Mouse (Mus musculus) embryonic facial prominence, embryonic 15.5 days (tissue): ENCODE measurements around the gene Olfr765. TPM values are rescaled to one million over a fixed set of nuclear protein-coding genes. Genes with fewer than 3 reads are reported as not detected.
"Not testable (repeated sequence)": the region's sequence is repeated elsewhere in the genome, so short reads cannot be mapped to it uniquely, and the experiment has no call there.

ENCODE experiments used
- ATAC-seq: fragments of 200-750 bp; cut with Nextera tagmentation; 2 replicates; pipeline ENCODE4 v1.8.0; 2017; ENCODE audit warnings: low read depth, moderate TSS enrichment; ENCODE audit not compliant: insufficient number of reproducible peaks, low FRiP score, low TSS enrichment
- H3K27ac ChIP-seq: fragments of 300-500 bp; sonication (generic); replicated peaks from 2 replicates; pipeline ENCODE4 v1.5.1; 2015; ENCODE audit warnings: mild to moderate bottlenecking, inconsistent platforms
- H3K27me3 ChIP-seq: fragments of 300-500 bp; sonication (generic); 2 replicates; pipeline ENCODE4 v1.6.1; 2015; ENCODE audit warnings: inconsistent platforms
- H3K36me3 ChIP-seq: fragments of 300-500 bp; sonication (generic); 2 replicates; pipeline ENCODE4 v1.6.1; 2015; ENCODE audit warnings: mild to moderate bottlenecking, inconsistent platforms
- H3K4me1 ChIP-seq: fragments of 300-500 bp; sonication (generic); 2 replicates; pipeline ENCODE4 v1.6.1; 2015; ENCODE audit warnings: inconsistent platforms
- H3K4me2 ChIP-seq: fragments of 300-500 bp; sonication (generic); replicated peaks from 2 replicates; pipeline ENCODE4 v1.6.1; 2015; ENCODE audit warnings: mild to moderate bottlenecking, inconsistent platforms
- H3K4me3 ChIP-seq: fragments of 300-500 bp; sonication (generic); replicated peaks from 2 replicates; pipeline ENCODE4 v1.5.1; 2015; ENCODE audit warnings: mild to moderate bottlenecking, inconsistent platforms
- H3K9ac ChIP-seq: fragments of 300-500 bp; sonication (generic); 2 replicates; pipeline ENCODE4 v1.6.1; 2015; ENCODE audit warnings: inconsistent platforms
- H3K9me3 ChIP-seq: fragments of 300-500 bp; sonication (generic); replicated peaks from 2 replicates; pipeline ENCODE4 v1.6.1; 2016; ENCODE audit warnings: inconsistent platforms
- WGBS: fragments of 180-500 bp; shearing (Covaris S2); methylation state at CpG from one replicate; pipeline ENCODE4 v1.1.7; 2015; 5-methylcytosine and 5-hydroxymethylcytosine counted together
- polyA plus RNA-seq: library from polyadenylated mRNA; unstranded; fragments of >200 nt; fragmentation: Nextera tagmentation; extraction: Ambion mirVana; gene quantifications from 2 replicates; pipeline ENCODE4 v1.2.1, GENCODE M21; 2015

The Olfr765 gene
- polyA plus RNA-seq: not detected in 2 replicates

DNA sequence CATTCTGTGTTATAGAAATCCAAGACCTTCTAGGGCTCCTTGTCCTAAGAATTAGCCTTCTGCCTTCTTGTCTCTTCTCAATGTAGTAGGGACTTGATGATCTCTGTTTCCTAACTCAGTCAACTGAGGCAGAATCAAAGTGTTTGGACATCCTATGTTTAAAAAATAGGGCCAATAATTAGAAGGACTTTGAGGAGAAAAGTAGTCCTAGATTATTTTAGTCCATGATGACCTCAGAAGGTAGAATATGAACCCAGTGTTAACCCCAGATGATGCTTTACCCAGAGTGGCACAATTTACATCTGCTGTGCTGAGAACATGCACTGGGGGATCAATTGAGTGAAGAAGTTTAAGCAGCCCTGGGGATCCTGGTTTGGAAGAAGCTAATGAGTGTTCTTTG is at the start of gene Olfr765:
Gene Olfr765, minus strand, starts transcription at position 101 of the 400 bp plus-strand sequence.
- not testable (repeated sequence) for H3K36me3 ChIP-seq, ATAC-seq, H3K4me2 ChIP-seq, H3K4me3 ChIP-seq, H3K9me3 ChIP-seq, H3K27me3 ChIP-seq, H3K27ac ChIP-seq, H3K9ac ChIP-seq, H3K4me1 ChIP-seq

DNA sequence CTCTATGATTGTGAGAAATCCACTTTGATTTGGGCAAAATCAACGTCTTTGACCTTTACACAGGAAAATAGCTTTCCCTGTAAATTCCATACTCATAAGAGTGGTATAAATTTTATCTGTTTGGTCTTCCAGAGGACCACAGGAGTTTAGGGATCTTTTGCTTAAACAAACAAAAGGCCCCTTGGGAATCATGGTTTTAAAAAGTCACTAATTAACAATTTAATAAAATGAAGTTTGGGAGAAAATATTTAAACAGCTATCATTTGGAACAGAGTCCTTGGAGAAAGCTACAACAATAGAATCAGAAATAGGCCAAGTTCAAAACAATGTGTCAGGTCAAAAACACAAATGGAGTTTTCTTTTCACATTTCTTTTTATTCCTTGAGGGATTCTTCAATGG is 49.5 kb upstream of the Olfr765 start, which contains the start of gene Olfr768:
Gene Olfr768, minus strand, starts transcription at position 101 of the 400 bp plus-strand sequence.
- Histone ChIP-seq H3K27ac (no peak within 1 kb of the TSS), H3K4me1 (no peaks in the 10 kb centered on the region), H3K4me3 (no peak within 1 kb of the TSS), H3K4me2 (no peak within 1 kb of the TSS), H3K27me3 (no peaks in the 10 kb centered on the region), H3K36me3 (no peaks in the 10 kb centered on the region), H3K9me3 (no peaks in the 10 kb centered on the region), H3K9ac (no peak within 1 kb of the TSS)
- no peak for ATAC-seq
- WGBS: 79% methylated on average over 1 of the region's 1 CpGs

DNA sequence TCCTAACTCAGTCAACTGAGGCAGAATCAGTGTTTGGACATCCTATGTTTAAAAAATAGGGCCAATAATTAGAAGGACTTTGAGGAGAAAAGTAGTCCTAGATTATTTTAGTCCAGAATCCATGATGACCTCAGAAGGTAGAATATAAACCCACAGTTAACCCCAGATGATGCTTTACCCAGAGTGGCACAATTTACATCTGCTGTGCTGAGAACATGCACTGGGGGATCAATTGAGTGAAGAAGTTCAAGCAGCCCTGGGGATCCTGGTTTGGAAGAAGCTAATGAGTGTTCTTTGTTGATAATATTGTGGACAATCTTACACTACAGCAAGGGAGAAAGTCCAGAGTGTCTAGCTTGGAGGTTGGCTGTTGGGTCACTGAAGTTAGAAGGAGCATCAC is 33.0 kb upstream of the Olfr765 start, which contains the start of gene Olfr767:
Gene Olfr767, minus strand, starts transcription at position 101 of the 400 bp plus-strand sequence.
- not testable (repeated sequence) for ATAC-seq, H3K9ac ChIP-seq, H3K4me3 ChIP-seq, H3K27ac ChIP-seq, H3K4me2 ChIP-seq, H3K4me1 ChIP-seq, H3K36me3 ChIP-seq, H3K27me3 ChIP-seq, H3K9me3 ChIP-seq

DNA sequence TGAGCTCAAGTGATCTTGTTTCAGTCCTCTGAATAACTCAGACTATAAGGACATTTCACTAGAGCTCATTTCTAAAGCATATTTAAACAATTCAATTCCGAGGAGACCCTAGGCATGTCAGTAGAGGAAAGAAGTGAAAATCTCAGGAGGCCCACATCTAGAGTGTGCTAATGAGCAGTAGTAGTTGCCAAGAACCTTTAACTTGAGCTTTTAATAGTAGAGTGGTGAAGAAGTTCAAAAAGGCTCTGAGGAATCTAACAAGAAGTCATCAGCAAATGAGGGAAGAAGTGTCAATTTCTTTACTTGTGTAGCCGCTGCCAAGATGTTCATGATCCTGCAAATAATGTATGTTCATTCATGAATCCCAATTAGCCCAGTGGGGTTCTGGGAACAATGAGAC is 19.1 kb upstream of the Olfr765 start, which contains the start of gene Olfr766-ps1:
Gene Olfr766-ps1, minus strand, starts transcription at position 101 of the 400 bp plus-strand sequence.
- H3K9me3 ChIP-seq: no peaks in the 10 kb centered on the region
- no peak within 1 kb of the TSS for H3K27ac ChIP-seq
- no peak within 1 kb of the TSS for H3K9ac ChIP-seq
- H3K36me3 ChIP-seq: no peaks in the 10 kb centered on the region
- 78% methylated on average over 2 of the region's 2 CpGs for WGBS
- no peak within 1 kb of the TSS for H3K4me2 ChIP-seq
- no peak within 1 kb of the TSS for H3K4me3 ChIP-seq
- no peak for ATAC-seq
- no peaks in the 10 kb centered on the region for H3K4me1 ChIP-seq
- H3K27me3 ChIP-seq: no peaks in the 10 kb centered on the region

DNA sequence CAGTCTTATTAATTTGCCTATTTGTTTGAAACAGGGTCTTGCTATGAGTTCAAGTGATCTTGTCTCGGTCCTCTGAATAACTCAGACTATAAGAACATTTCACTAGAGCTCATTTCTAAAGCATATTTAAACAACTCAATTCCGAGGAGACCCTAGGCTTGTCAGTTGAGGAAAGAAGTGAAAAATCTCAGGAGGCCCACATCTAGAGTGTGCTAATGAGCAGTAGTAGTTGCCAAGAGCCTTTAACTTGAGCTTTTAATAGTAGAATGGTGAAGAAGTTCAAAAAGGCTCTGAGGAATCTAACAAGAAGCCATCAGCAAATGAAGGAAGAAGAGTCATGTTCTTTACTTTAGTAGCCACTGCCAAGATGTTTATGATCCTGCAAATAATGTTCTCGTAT is 10.0 kb downstream of the Olfr765 start, which contains the start of gene Olfr764-ps1:
Gene Olfr764-ps1, minus strand, starts transcription at position 101 of the 400 bp plus-strand sequence.
- Histone ChIP-seq H3K9ac (no peak within 1 kb of the TSS), H3K4me3 (no peak within 1 kb of the TSS), H3K4me2 (no peak within 1 kb of the TSS), H3K4me1 (no peaks in the 10 kb centered on the region), H3K36me3 (no peaks in the 10 kb centered on the region), H3K27me3 (no peaks in the 10 kb centered on the region), H3K27ac (no peak within 1 kb of the TSS), H3K9me3 (no peaks in the 10 kb centered on the region)
- ATAC-seq: no peak
- 75% methylated on average over 3 of the region's 3 CpGs for WGBS

DNA sequence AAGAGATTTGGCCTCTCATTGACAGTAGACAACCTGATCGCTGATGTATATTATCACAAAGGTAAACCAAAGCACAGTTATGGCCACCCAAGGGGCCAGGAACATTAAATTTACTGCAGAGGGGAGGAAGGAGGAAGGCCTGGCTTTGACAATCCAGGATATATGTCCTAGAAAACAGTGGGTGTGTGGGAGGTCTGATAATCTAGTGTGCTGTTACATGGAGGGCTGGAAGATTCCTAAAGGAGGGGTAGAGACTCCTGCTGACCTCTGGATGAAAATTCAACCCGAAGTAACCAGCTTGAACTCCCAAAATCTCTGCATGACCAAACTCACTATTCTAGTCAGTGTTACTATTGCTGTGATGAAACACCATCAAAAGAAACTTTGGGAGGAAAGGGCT is 21.5 kb downstream of the Olfr765 start:
- Histone ChIP-seq H3K9ac (no peak overlapping the region), H3K27me3 (no peaks in the 10 kb centered on the region), H3K9me3 (no peaks in the 10 kb centered on the region), H3K4me1 (no peaks in the 10 kb centered on the region), H3K4me2 (no peak overlapping the region), H3K27ac (no peak overlapping the region), H3K4me3 (no peak overlapping the region), H3K36me3 (no peaks in the 10 kb centered on the region)
- ATAC-seq: no peak
- WGBS: 83% methylated on average over 2 of the region's 2 CpGs

DNA sequence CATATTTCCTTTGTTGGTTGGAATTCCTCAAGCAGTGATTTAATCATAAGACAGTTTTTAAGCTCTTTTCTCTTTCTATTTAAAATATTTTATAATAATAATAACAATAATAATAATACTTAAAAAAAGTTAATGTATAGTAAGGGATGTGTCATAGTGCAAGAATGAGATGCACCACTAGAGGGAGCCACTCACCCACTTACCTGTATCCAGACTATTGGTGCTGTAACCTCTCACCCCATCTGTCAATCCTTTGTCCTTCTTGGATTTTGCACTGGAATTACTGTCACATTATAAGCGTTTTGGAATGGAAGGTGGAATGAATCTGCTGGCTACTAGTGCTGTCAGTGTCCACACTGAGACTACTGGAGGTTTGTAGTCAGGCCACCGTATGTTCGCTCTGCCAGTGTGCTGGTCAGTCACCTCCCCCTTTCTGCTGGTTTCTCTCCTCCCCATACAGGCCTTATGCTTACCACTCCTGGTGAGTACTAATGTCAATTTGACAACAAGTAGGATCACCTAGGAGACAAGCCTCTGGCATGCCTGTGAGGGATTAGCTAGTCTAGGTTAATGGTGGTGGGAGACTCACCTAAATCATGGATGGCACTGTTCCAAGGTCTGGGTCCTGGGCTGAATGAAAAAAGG is 23.7 kb downstream of the Olfr765 start:
- Histone ChIP-seq H3K4me3 (no peak overlapping the region), H3K27me3 (no peaks in the 10 kb centered on the region), H3K27ac (no peak overlapping the region), H3K4me2 (no peak overlapping the region), H3K9ac (no peak overlapping the region), H3K36me3 (no peaks in the 10 kb centered on the region), H3K9me3 (no peaks in the 10 kb centered on the region), H3K4me1 (no peaks in the 10 kb centered on the region)
- WGBS: 60% methylated on average over 3 of the region's 3 CpGs
- no peak for ATAC-seq

DNA sequence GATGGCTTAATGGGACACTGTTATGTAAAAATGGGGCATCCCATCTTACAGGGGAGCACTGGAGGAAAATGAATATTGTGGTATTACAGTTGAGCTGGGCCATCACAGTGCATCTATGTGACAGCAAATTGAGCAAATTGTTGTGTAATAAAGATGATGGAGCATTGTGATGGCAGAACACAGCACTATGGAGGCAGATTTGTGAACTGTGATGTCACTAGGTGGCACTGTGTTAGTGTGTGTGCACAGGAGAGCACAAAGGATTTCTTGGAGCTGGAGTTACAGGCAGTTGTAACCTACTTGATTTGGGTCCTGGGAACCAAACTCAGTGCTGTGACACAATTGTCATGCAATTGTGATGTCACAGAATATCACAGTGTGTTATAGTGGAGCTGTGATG is 26.5 kb downstream of the Olfr765 start:
- H3K27me3 ChIP-seq: no peaks in the 10 kb centered on the region
- no peak for ATAC-seq
- no peaks in the 10 kb centered on the region for H3K4me1 ChIP-seq
- no peaks in the 10 kb centered on the region for H3K9me3 ChIP-seq
- H3K4me2 ChIP-seq: no peak overlapping the region
- H3K4me3 ChIP-seq: no peak overlapping the region
- no peak overlapping the region for H3K27ac ChIP-seq
- H3K36me3 ChIP-seq: no peaks in the 10 kb centered on the region
- H3K9ac ChIP-seq: no peak overlapping the region

DNA sequence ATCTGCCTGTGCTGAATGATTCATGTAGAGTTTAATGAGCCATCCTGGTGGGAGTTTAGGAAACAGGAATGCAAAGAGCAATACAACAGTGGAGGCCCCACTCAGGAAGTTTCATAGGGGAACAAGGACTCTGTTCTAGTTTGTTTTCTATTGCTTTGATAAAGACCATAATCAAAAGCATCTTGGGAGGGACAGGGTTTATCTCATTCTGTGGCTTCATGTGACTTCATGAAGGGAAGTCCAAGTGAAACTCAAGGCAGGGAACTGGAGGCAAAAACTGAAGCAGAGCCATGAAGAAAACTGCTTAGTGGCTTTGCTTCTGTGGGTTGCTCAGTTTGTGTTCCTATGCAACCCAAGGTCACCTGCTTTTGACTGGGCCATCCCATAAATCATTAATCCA is 35.3 kb downstream of the Olfr765 start:
- Histone ChIP-seq H3K4me1 (no peaks in the 10 kb centered on the region), H3K9ac (no peak overlapping the region)
- no peak for ATAC-seq

DNA sequence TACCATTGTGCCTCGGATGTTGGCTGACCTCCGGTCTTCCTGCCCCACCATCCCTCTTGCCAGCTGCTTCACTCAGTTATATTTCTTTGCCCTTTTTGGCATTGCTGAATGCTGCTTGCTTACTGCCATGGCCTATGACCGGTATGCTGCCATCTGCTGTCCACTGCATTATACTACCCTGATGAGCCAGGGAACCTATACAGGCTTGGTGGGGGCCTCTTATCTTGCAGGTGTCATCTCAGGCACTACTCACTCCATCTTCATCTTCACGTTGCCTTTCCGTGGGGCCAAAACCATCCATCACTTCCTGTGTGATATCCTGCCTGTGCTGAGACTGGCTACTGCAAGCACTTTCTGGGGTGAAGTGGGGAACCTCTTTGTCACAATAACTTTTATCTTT is 38.3 kb downstream of the Olfr765 start:
- not testable (repeated sequence) for H3K4me2 ChIP-seq, H3K36me3 ChIP-seq, H3K9me3 ChIP-seq, H3K4me3 ChIP-seq, ATAC-seq, H3K27me3 ChIP-seq, H3K27ac ChIP-seq, H3K9ac ChIP-seq, H3K4me1 ChIP-seq
- 43% methylated on average over 2 of the region's 5 CpGs for WGBS

More for the DNA sequence above, 35.3 kb downstream of the Olfr765 start:
- Histone ChIP-seq H3K27ac (no peak overlapping the region), H3K27me3 (no peaks in the 10 kb centered on the region), H3K4me2 (no peak overlapping the region), H3K9me3 (no peaks in the 10 kb centered on the region), H3K36me3 (no peaks in the 10 kb centered on the region), H3K4me3 (no peak overlapping the region)

DNA sequence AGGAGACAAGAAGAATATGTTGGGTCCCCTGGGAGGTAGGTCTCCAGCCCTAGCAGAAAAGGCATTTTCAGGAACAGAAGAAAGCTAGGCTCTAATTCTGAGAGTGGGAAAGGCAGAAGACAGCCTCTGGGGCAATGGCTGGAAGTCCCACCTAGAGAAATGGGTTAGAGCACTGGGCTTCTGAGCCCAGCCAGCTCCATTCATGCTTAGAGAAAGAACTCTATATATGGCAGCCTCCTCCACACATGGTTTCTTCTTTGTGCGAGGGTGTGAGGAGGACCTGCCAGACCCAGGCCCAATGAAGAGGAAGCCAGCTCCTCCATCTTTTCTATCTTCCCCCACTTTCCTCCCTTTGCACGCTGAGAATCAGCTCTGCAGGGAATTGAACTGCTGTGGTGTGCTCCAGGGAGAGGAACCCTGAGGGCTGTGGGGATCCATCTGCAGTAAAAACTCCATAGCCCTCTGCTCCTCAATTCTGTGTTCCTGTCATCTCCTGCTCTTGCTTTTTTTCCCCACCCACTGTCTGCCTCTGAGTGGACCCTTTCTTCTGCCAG is 39.4 kb downstream of the Olfr765 start, which contains the start of gene Olfr763:
Gene Olfr763, plus strand, starts transcription at position 504 of the 554 bp plus-strand sequence.
- no peak for ATAC-seq
- no peaks in the 10 kb centered on the region for H3K9me3 ChIP-seq
- H3K27ac ChIP-seq: no peak within 1 kb of the TSS
- H3K4me3 ChIP-seq: no peak within 1 kb of the TSS
- H3K9ac ChIP-seq: no peak within 1 kb of the TSS
- WGBS: 72% methylated on average over 2 of the region's 2 CpGs
- H3K27me3 ChIP-seq: no peaks in the 10 kb centered on the region
- H3K36me3 ChIP-seq: no peaks in the 10 kb centered on the region
- H3K4me2 ChIP-seq: no peak within 1 kb of the TSS
- H3K4me1 ChIP-seq: no peaks in the 10 kb centered on the region
